ENCODE assay signal across 9 mouse cellular contexts in the genomic region with DNA sequence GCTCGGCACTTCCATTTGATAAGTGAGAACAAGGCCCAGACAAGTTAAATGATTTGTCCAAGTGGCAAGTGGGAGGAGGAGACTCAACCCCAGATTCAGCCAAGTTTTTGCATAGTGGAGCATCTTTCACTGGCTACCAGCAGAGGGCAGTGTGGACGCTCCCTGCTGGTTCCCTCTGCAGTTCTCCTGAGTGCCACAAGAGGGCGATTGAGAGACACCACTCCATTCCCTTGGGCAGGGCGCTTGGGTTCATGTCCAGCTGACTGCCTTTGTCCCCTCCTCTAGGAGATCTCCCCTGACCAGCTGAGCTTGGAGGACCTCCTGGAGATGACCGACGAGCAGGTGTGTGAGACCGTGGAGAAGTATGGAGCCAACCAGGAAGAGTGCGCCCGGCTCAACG.
DNase-seq lines count a peak whose midpoint lies in the region; ATAC-seq and TF ChIP-seq lines count a peak whose summit lies in the region.
"Had no signal": no experiment of that assay in that cellular context is flagged by ENCODE, and none has a peak within 500 bp of the region (broad histone marks: within the 10 kb centered on the region; RNA-seq: fewer than 3 reads in every experiment).

No protein-coding gene starts in this region.

- H3K9me3 ChIP-seq in lung, postnatal 0 days (ENCODE audit: low read length): no peaks in the 10 kb centered on the region
- H3K9me3 ChIP-seq: stomach, embryonic 15.5 days had no signal

- peak; percentile 38 for ATAC-seq in CD4-positive, CD25-positive, alpha-beta regulatory T cell, adult 4 months
- ATAC-seq in lung, postnatal 0 days: peak; percentile 17; the same call in 1 of the 2 replicates

- no peak overlapping the region for H3K27ac ChIP-seq in lung, postnatal 0 days (ENCODE audit: low read length)
- H3K27ac ChIP-seq: stomach, embryonic 15.5 days had no signal

- H3K4me1 ChIP-seq in lung, postnatal 0 days (ENCODE audit: insufficient read depth, low read depth, low read length): no peaks in the 10 kb centered on the region

- 66% methylated on average over 10 of the region's 10 CpGs for WGBS in lung, postnatal 0 days

- peak; percentile 78 for DNase-seq in R1 (ENCODE audit: low read depth, low spot score)
- peak; percentile 88 to 92 for DNase-seq in cerebellum, postnatal 14 days
- peak; percentile 52 to 65 for DNase-seq in gastrocnemius, postnatal 4 days (ENCODE audit: low spot score in 2 of 2)
- DNase-seq in layer of hippocampus, adult 18-20 months (ENCODE audit: low spot score in 2 of 2): peak; percentile 71 to 85
- DNase-seq in lung, postnatal 0 days (ENCODE audit: low spot score): peak; percentile 67
- DNase-seq in retina, postnatal 7 days (ENCODE audit: low read depth, low spot score): peak; percentile 56
- DNase-seq in urinary bladder, postnatal 14 days (ENCODE audit: low spot score): peak; percentile 72

- TF ChIP-seq EP300 in lung, postnatal 0 days (IDR thresholded peaks at IDR 0.05): no peak

- H3K4me3 ChIP-seq in lung, postnatal 0 days (ENCODE audit: low read depth, low read length): no peak overlapping the region
- H3K4me3 ChIP-seq: stomach, embryonic 15.5 days had no signal

- no peak overlapping the region for H3K4me2 ChIP-seq in lung, postnatal 0 days (replicated peaks; ENCODE audit: low read depth, low read length)
- H3K4me2 ChIP-seq: stomach, embryonic 15.5 days had no signal

- peak; percentile 99 for TF ChIP-seq CTCF in lung, postnatal 0 days (IDR thresholded peaks at IDR 0.05)

- H3K27me3 ChIP-seq in lung, postnatal 0 days (replicated peaks; ENCODE audit: insufficient read depth, low read length): no peaks in the 10 kb centered on the region
- H3K27me3 ChIP-seq: stomach, embryonic 15.5 days had no signal

- H3K36me3 ChIP-seq in lung, postnatal 0 days (ENCODE audit: insufficient read depth, low read length): no peaks in the 10 kb centered on the region
- H3K36me3 ChIP-seq: stomach, embryonic 15.5 days had no signal

- no peak overlapping the region for H3K9ac ChIP-seq in lung, postnatal 0 days (replicated peaks; ENCODE audit: low read depth)
- H3K9ac ChIP-seq: stomach, embryonic 15.5 days had no signal
